8 mouse cellular contexts compared by ENCODE assay signal in the genomic region with DNA sequence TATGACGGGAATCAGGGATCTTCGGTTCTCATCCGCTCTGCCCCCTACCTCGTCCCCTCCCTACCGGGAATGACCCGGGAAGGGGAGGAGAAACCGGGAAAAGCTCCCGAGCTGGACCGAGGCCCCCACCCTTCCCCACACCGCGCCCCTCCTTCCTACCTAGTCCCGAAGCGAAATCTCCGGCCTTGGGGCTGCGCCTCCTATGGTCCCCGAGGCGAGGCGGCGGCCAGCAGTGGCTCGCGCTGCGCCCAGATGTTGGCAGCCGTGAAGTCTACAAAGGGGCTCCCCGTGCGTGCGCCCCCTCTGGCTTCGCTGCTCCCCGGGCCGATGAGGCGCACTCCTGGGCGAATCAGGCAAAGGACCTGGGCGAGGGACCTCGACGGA. TPM values are rescaled to one million over a fixed set of nuclear protein-coding genes. Genes with fewer than 3 reads are reported as not detected.
DNase-seq lines count a peak whose midpoint lies in the region; ATAC-seq and TF ChIP-seq lines count a peak whose summit lies in the region.

No protein-coding gene starts in this region.

- TF ChIP-seq CTCF in G1E (IDR thresholded peaks at IDR 0.05; ENCODE audit: low read depth, low read length) = no peak
- TF ChIP-seq CTCF in liver, postnatal 0 days (IDR thresholded peaks at IDR 0.05; ENCODE audit: low read depth) = peak; percentile 37

- DNase-seq in heart, postnatal 36 days = no peak
- DNase-seq in G1E (ENCODE audit: low spot score) = no peak
- no peak for DNase-seq in liver, postnatal 0 days
- DNase-seq in yolk sac, embryonic 10.5 days (ENCODE audit: low spot score) = no peak
- no peak for DNase-seq in MN1 (ENCODE audit: low spot score)

- H3K9me3 ChIP-seq in heart, embryonic 14.5 days (ENCODE audit: control insufficient read depth, low read length) = no peaks in the 10 kb centered on the region
- H3K9me3 ChIP-seq in G1E (replicated peaks) = peaks cover 9% of the 10 kb centered on the region
- H3K9me3 ChIP-seq in forebrain, embryonic 16.5 days (ENCODE audit: control insufficient read depth, low read length) = no peaks in the 10 kb centered on the region
- no peaks in the 10 kb centered on the region for H3K9me3 ChIP-seq in liver, postnatal 0 days (ENCODE audit: low read length)

- ATAC-seq in heart, embryonic 14.5 days (ENCODE audit: insufficient number of reproducible peaks, insufficient read depth, low FRiP score, low read depth) = peak; percentile 41
- peak; percentile 9; the same call in 1 of the 2 replicates for ATAC-seq in G1E (ENCODE audit: extremely low read depth, insufficient number of reproducible peaks, low FRiP score, poor library complexity, severe bottlenecking)
- ATAC-seq in forebrain, embryonic 16.5 days = peak; percentile 46
- peak; percentile 34 for ATAC-seq in liver, postnatal 0 days
- ATAC-seq in megakaryocyte-erythroid progenitor cell, adult 5-6 weeks (replicated peaks; ENCODE audit: low FRiP score, low TSS enrichment, poor library complexity, severe bottlenecking) = no peak

- no peak for TF ChIP-seq EP300 in liver, postnatal 0 days (IDR thresholded peaks at IDR 0.05; ENCODE audit: low read depth)

- under 1% methylated on average over 31 of the region's 34 CpGs for WGBS in heart, embryonic 14.5 days
- WGBS in forebrain, embryonic 16.5 days = 0% methylated on average over 31 of the region's 34 CpGs
- under 1% methylated on average over 29 of the region's 34 CpGs for WGBS in liver, postnatal 0 days (ENCODE audit: insufficient replicate concordance)

- H3K4me1 ChIP-seq in heart, embryonic 14.5 days (ENCODE audit: control insufficient read depth in 2 of 2, insufficient read depth in 2 of 2, low read length in 2 of 2) = peaks cover 23 to 41% of the 10 kb centered on the region in 2 experiments
- peaks cover 60% of the 10 kb centered on the region for H3K4me1 ChIP-seq in G1E (ENCODE audit: insufficient read depth, low read depth, low read length)
- peaks cover 42% of the 10 kb centered on the region for H3K4me1 ChIP-seq in forebrain, embryonic 16.5 days (replicated peaks; ENCODE audit: control insufficient read depth, insufficient read depth, low read length)
- H3K4me1 ChIP-seq in liver, postnatal 0 days (ENCODE audit: insufficient read depth) = peaks cover 54% of the 10 kb centered on the region

- H3K36me3 ChIP-seq in heart, embryonic 14.5 days (ENCODE audit: control insufficient read depth, insufficient read depth, low read length) = peaks cover 5% of the 10 kb centered on the region; the same call in 1 of the 2 replicates
- H3K36me3 ChIP-seq in G1E (replicated peaks) = peaks cover 26% of the 10 kb centered on the region
- H3K36me3 ChIP-seq in forebrain, embryonic 16.5 days (ENCODE audit: control insufficient read depth, insufficient read depth) = no peaks in the 10 kb centered on the region
- peaks cover 11% of the 10 kb centered on the region for H3K36me3 ChIP-seq in liver, postnatal 0 days (replicated peaks; ENCODE audit: insufficient read depth, low read length)

- intact Hi-C loops in heart, postnatal 36 days (cut with DNase I) = loop anchor here (2.0 kb wide), 2 partner anchors 36 to 98 kb away; no protein-coding TSS in a partner anchor

- H3K27ac ChIP-seq in heart, embryonic 14.5 days (replicated peaks in 1 of 2; ENCODE audit: control insufficient read depth in 1 of 2, insufficient read depth in 1 of 2, low read depth in 2 of 2, low read length in 2 of 2) = peak overlapping the region; percentile 86 to 87
- peak overlapping the region; percentile 88 for H3K27ac ChIP-seq in forebrain, embryonic 16.5 days (ENCODE audit: low read length)
- peak overlapping the region; percentile 95 for H3K27ac ChIP-seq in liver, postnatal 0 days (ENCODE audit: low read depth)

- peak overlapping the region; percentile 97 for H3K4me2 ChIP-seq in heart, embryonic 14.5 days (ENCODE audit: low read length)
- peak overlapping the region; percentile 90 for H3K4me2 ChIP-seq in forebrain, embryonic 16.5 days (ENCODE audit: low read length)
- peak overlapping the region; percentile 88 for H3K4me2 ChIP-seq in liver, postnatal 0 days (ENCODE audit: low read depth, low read length)

- peaks cover 19% of the 10 kb centered on the region for H3K27me3 ChIP-seq in heart, embryonic 14.5 days (ENCODE audit: control insufficient read depth, insufficient read depth, low read length)
- peaks cover 50% of the 10 kb centered on the region for H3K27me3 ChIP-seq in G1E (ENCODE audit: insufficient read depth, low read length)
- H3K27me3 ChIP-seq in forebrain, embryonic 16.5 days (replicated peaks; ENCODE audit: control insufficient read depth, insufficient read depth, low read length) = no peaks in the 10 kb centered on the region
- H3K27me3 ChIP-seq in liver, postnatal 0 days (ENCODE audit: insufficient read depth, low read length) = peaks cover 28% of the 10 kb centered on the region

- peak overlapping the region; percentile 84 for H3K9ac ChIP-seq in heart, embryonic 14.5 days (ENCODE audit: low read length)
- peak overlapping the region; percentile 80 for H3K9ac ChIP-seq in forebrain, embryonic 16.5 days (replicated peaks; ENCODE audit: low read depth, low read length)
- peak overlapping the region; percentile 86 for H3K9ac ChIP-seq in liver, postnatal 0 days (replicated peaks)

- H3K4me3 ChIP-seq in heart, embryonic 14.5 days (ENCODE audit: control insufficient read depth in 1 of 2, insufficient read depth in 1 of 2, low read depth in 1 of 2, low read length in 2 of 2) = peak overlapping the region; percentile 75 to 76
- peak overlapping the region; percentile 74 for H3K4me3 ChIP-seq in G1E (ENCODE audit: low read depth, low read length)
- H3K4me3 ChIP-seq in forebrain, embryonic 16.5 days (replicated peaks; ENCODE audit: low read length) = peak overlapping the region; percentile 79
- peak overlapping the region; percentile 80 for H3K4me3 ChIP-seq in liver, postnatal 0 days (ENCODE audit: low read depth, low read length)

RNA-seq across cellular contexts. Expression of a gene that starts 1.1 kb away (rescaled TPM):
- polyA plus RNA-seq in heart, embryonic 14.5 days (2014; fragmentation: Nextera tagmentation; extraction: Ambion mirVana) = 2.0 and 2.3 TPM in 2 replicates
- total RNA-seq in heart, postnatal 36 days (2021) = 1 to 10 TPM; 3.4 to 3.8 TPM
- total RNA-seq in G1E (2014; fragmentation: Nextera tagmentation) = 1.3 TPM in 1 of 2 replicates, not detected in the other
- total RNA-seq in G1E (2017) = 3.8 and 5.6 TPM in 2 replicates
- 2.5 and 2.9 TPM in 2 replicates for polyA plus RNA-seq in G1E (2012)
- 11.7 and 13.7 TPM in 2 replicates for polyA plus RNA-seq in forebrain, embryonic 16.5 days (2015; fragmentation: Nextera tagmentation; extraction: Ambion mirVana)
- 3.5 and 5.8 TPM in 2 replicates for polyA plus RNA-seq in liver, postnatal 0 days (2015; fragmentation: Nextera tagmentation; extraction: Ambion mirVana)
- not detected in 2 replicates for total RNA-seq in megakaryocyte-erythroid progenitor cell, adult 5-6 weeks (2014; fragmentation: Nextera tagmentation)
- total RNA-seq in megakaryocyte-erythroid progenitor cell, adult 5-6 weeks (2017) = 2.0 and 3.5 TPM in 2 replicates

RNA-seq across cellular contexts. Expression of a gene that starts 17.4 kb away (rescaled TPM):
- 23.1 TPM in 2 replicates for polyA plus RNA-seq in heart, embryonic 14.5 days (2014; fragmentation: Nextera tagmentation; extraction: Ambion mirVana)
- total RNA-seq in heart, postnatal 36 days (2021) = 10 to 100 TPM; 17.8 to 20.0 TPM
- total RNA-seq in G1E (2014; fragmentation: Nextera tagmentation) (9.7 and 10.0 TPM in 2 replicates), G1E (2017) (17.6 and 18.8 TPM in 2 replicates)
- polyA plus RNA-seq in G1E (2012) = 36.9 and 37.6 TPM in 2 replicates
- polyA plus RNA-seq in forebrain, embryonic 16.5 days (2015; fragmentation: Nextera tagmentation; extraction: Ambion mirVana) = 56.9 and 58.1 TPM in 2 replicates
- polyA plus RNA-seq in liver, postnatal 0 days (2015; fragmentation: Nextera tagmentation; extraction: Ambion mirVana) = 9.1 and 10.1 TPM in 2 replicates
- 20.5 and 27.5 TPM in 2 replicates for total RNA-seq in megakaryocyte-erythroid progenitor cell, adult 5-6 weeks (2014; fragmentation: Nextera tagmentation)
- total RNA-seq in megakaryocyte-erythroid progenitor cell, adult 5-6 weeks (2017) = 5.6 and 6.4 TPM in 2 replicates
